Mouse (Mus musculus): ENCODE measurements around the gene Tcp11. TPM values are rescaled to one million over a fixed set of nuclear protein-coding genes. Genes with fewer than 3 reads are reported as not detected.

Gene Tcp11
- polyA plus RNA-seq, 1 experiment from 2014 or later = 0.68 TPM

- DNase-seq (ENCODE audit: extremely low spot score, low spot score) = no peak
- WGBS = 59% methylated on average over 11 of the region's 11 CpGs
- Histone ChIP-seq H3K27me3 (ENCODE audit: poor library complexity, severe bottlenecking) (no peaks in the 10 kb centered on the region), H3K36me3 (replicated peaks) (peaks cover 7% of the 10 kb centered on the region; the same call in 1 of the 2 replicates), H3K9me3 (no peaks in the 10 kb centered on the region), H3K27ac (peak overlapping the region; percentile 75), H3K4me3 (no peak overlapping the region), H3K4me1 (peaks cover 84% of the 10 kb centered on the region)
Measured at GRCm38 (mm10) chr17:28018776-28019175, 61.7 kb downstream of the Tcp11 start.

GRCm38 (mm10) chr17:28018344-28018743 lies 62.1 kb downstream of the Tcp11 start:
- Histone ChIP-seq H3K27ac (peak overlapping the region; percentile 75), H3K4me1 (peaks cover 86% of the 10 kb centered on the region)
- 67% methylated on average over 6 of the region's 6 CpGs for WGBS

More at GRCm38 (mm10) chr17:28018344-28018743, 62.1 kb downstream of the Tcp11 start:
- Histone ChIP-seq H3K4me3 (no peak overlapping the region), H3K27me3 (ENCODE audit: poor library complexity, severe bottlenecking) (no peaks in the 10 kb centered on the region), H3K9me3 (no peaks in the 10 kb centered on the region), H3K36me3 (replicated peaks) (peaks cover 9% of the 10 kb centered on the region; the same call in 1 of the 2 replicates)
- no peak for DNase-seq (ENCODE audit: extremely low spot score, low spot score)

Other genes starting within 250 kb of the Tcp11 start
- 413 and 428 TPM in 2 replicates for gene Snrpc, start 242.5 kb downstream of the Tcp11 start, polyA plus RNA-seq (2016; fragmentation: Nextera tagmentation; extraction: Ambion mirVana)
- gene Uhrf1bp1, start 224.2 kb downstream of the Tcp11 start, polyA plus RNA-seq (2016; fragmentation: Nextera tagmentation; extraction: Ambion mirVana) = 8.5 and 9.3 TPM in 2 replicates
- 21.0 and 21.4 TPM in 2 replicates for gene Anks1, start 171.3 kb downstream of the Tcp11 start, polyA plus RNA-seq (2016; fragmentation: Nextera tagmentation; extraction: Ambion mirVana)
- gene Taf11, start 170.8 kb downstream of the Tcp11 start, polyA plus RNA-seq (2016; fragmentation: Nextera tagmentation; extraction: Ambion mirVana) = 91.4 and 92.6 TPM in 2 replicates
- 11.5 and 13.9 TPM in 2 replicates for gene Scube3, start 61.5 kb upstream of the Tcp11 start, polyA plus RNA-seq (2016; fragmentation: Nextera tagmentation; extraction: Ambion mirVana)
- gene Zfp523, start 96.5 kb upstream of the Tcp11 start, polyA plus RNA-seq (2016; fragmentation: Nextera tagmentation; extraction: Ambion mirVana) = 32.6 and 35.6 TPM in 2 replicates
- 2.4 and 4.1 TPM in 2 replicates for gene Def6, start 127.1 kb upstream of the Tcp11 start, polyA plus RNA-seq (2016; fragmentation: Nextera tagmentation; extraction: Ambion mirVana)
- 1.3 and 1.4 TPM in 2 replicates for gene Ppard, start 152.1 kb upstream of the Tcp11 start, polyA plus RNA-seq (2016; fragmentation: Nextera tagmentation; extraction: Ambion mirVana)
- gene Fance, start 232.9 kb upstream of the Tcp11 start, polyA plus RNA-seq (2016; fragmentation: Nextera tagmentation; extraction: Ambion mirVana) = 31.6 and 32.5 TPM in 2 replicates
- gene Rpl10a, start 247.8 kb upstream of the Tcp11 start, polyA plus RNA-seq (2016; fragmentation: Nextera tagmentation; extraction: Ambion mirVana) = 511 and 540 TPM in 2 replicates